Mouse (Mus musculus): ENCODE results near the gene Fastk.
"Not testable (repeated sequence)": the region's sequence is repeated elsewhere in the genome, so short reads cannot be mapped to it uniquely, and the experiment has no call there.

The Fastk gene

GRCm38 (mm10) chr5:24420381-24420780 is 24.7 kb downstream of the Fastk start:
- no peak for DNase-seq

DNA sequence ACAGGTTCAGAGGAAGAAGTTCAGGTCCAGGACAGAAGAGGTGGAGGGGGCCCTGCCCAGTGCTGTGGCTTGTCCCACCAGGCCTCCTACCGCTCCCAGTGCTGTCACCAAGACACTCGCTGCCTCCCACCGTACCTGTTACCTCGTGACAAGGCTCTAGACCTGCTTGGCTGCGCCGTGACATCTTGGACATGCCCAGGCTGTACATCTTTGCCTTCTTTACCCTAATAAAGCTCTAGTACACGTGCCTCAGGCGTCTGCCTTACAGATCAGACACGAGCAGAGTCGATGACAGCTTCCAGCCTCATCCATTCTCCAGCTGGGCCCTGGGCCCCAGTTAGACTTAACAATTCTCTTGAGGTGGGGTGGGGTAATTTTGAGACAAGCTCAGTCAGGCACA is 27.5 kb downstream of the Fastk start:
- DNase-seq: no peak

GRCm38 (mm10) chr5:24416222-24416736 is 28.8 kb downstream of the Fastk start:
- DNase-seq: peak; percentile 78 to 83

- DNase-seq: no peak
Observed at GRCm38 (mm10) chr5:24413938-24414337, 31.1 kb downstream of the Fastk start.

- DNase-seq: no peak
Observed at GRCm38 (mm10) chr5:24413042-24413693, 31.9 kb downstream of the Fastk start, which contains the start of gene Asic3. Gene Asic3 (plus strand): TSS chr5:24413392.

- DNase-seq: no peak
Observed at GRCm38 (mm10) chr5:24412063-24412462, 33.0 kb downstream of the Fastk start.

GRCm38 (mm10) chr5:24409466-24409865 is 35.6 kb downstream of the Fastk start:
- no peak for DNase-seq

GRCm38 (mm10) chr5:24408651-24409050 is 36.4 kb downstream of the Fastk start:
- DNase-seq: no peak

DNA sequence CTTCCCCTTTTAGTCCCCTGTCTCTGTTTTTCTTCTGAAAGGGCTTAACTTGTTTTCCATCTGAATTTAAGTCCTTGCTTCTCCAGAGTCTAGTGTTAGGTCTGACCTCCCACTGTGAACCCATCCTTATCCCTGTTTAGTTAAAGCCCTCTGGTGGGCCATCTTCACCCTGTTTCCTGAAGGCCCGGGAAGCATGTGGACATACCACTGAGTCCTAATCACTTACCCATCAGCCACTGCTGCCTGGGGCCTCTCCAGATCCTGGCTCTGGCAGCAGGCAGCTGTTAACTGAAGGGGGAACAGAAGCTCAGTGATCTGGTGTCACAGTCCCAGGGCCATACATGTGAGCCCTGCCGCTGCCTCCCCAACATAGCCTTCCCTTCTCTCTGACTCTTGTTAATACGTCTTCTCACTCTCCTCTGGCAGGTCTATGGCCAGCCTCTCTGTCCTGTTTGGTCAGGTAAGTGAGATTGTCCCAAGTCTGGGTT is 39.7 kb downstream of the Fastk start:
- no peak for DNase-seq

- no peak for DNase-seq
Observed at GRCm38 (mm10) chr5:24404594-24405360, 40.3 kb downstream of the Fastk start.

- DNase-seq: peak; percentile 37 to 59
Observed at GRCm38 (mm10) chr5:24401969-24402368, 43.1 kb downstream of the Fastk start.

DNA sequence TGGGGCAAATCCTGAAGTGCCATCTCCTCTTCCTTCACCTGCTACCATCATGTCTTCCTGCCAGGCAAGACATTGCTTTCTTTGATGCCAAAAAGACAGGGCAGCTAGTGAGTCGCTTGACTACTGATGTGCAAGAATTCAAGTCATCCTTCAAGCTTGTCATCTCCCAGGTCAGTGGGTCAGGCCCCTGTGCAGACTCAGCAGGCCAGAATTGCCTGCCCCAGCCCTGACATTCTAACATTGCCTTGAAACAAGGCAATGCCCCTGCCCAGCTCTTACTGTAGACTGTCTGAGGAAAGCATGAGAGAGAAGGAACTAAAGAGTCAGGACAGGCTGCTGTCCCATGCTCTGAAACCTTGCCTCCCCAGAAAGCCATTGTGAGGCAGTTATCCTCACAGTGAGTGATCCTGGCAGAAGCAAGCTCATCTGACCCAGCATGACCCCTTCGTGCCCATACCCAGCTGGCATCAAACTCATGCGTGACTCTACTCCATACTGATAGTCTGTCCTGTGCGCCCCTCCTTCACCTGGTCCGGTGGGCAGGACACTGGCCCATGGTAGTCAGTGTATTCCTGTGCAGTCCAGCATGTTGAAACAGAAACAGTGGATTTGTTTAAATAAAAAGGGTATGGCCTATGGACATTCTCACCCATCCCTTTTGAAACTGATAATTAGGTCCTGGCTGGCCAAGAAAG is 44.0 kb downstream of the Fastk start:
- no peak for DNase-seq

- DNase-seq: peak; percentile 47 to 61
Observed at GRCm38 (mm10) chr5:24400362-24400761, 44.7 kb downstream of the Fastk start.

DNA sequence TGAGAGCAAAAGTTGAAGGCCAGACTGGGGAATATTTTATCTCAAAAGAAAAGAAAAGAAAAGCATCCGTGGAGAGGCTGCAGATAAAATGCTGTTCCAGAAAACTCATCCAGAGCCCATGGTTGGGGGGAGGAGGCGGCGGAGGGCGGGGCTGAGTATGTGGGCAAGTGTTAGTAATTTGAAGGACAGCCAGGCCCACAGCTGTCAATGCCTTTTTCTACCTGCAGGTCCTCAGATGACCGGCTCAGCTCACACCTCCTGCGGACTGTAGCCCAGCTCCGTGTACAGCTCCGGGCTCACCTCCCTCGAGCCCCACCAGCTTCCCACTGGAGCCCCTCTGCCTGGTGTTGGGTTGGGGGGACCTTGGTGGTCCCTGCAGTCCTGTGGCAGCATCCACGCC is 45.4 kb downstream of the Fastk start:
- no peak for DNase-seq

GRCm38 (mm10) chr5:24396254-24396653 is 48.8 kb downstream of the Fastk start:
- DNase-seq: not testable (repeated sequence)

DNA sequence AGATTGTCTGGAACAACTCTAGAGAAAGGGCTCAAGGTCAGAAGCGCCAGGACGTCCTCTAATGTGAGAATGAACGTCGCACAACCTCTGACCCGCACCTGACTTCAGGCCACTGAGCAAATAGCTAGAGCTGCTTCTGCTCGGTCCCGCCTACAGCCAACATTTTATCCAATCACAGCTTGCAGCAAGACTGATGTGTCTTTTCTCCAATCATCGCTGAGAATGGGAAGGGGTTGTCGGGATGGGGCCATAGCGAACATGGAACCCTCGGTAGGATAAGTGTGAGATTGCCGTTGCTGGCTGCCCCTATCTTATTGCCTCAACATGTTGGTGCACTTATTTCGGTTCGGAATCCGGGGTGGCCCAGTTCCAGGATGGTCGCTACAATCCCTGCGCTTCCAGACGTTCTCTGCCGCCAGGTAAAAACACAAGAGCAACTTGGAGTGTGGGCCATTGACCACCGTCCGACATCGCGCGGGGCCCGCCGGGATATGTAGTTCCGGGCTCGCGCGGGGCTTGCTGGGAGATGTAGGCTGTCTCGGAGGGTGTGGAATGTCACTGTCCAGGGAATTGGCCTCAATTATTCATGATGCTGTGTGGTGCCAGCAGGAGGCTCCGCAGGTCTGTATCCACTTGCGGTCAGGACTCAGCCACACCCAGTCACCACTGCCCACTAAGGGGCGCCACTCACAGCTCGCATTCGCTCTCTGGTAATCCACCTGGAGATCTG is 50.8 kb downstream of the Fastk start:
- DNase-seq: peak; percentile 96 to 99

DNA sequence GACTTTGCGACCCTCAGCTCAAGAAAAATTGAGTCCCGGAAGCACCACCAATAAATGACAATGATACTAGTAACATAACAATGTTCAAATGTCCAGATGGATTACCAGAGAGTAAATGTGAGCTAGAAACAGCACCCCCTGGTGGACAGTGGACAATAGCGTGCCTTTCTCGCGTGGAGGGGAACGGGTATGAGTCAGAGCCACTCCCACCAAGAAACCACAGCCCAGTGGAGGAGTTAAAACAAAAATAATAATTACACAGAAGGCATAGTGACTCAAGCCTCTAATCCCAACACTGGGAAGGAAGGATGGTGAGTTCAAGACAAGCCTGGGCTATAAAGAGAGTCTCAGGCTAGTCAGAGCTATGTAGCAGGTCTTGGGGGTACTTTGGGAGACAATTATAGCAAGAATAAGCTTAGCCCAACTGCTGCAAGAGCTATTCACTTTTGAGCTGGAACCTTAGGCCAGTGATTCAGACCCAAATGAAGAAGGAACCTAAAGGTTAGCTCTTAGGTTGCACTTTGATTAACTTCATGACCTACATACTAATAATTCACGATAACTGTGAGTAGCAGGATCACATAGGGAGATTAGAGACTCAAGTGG is 51.6 kb downstream of the Fastk start, which contains the start of gene Abcb8:
Gene Abcb8, plus strand, starts transcription at position 272 of the 606 bp plus-strand sequence.
- peak; percentile 78 to 88 for DNase-seq

DNA sequence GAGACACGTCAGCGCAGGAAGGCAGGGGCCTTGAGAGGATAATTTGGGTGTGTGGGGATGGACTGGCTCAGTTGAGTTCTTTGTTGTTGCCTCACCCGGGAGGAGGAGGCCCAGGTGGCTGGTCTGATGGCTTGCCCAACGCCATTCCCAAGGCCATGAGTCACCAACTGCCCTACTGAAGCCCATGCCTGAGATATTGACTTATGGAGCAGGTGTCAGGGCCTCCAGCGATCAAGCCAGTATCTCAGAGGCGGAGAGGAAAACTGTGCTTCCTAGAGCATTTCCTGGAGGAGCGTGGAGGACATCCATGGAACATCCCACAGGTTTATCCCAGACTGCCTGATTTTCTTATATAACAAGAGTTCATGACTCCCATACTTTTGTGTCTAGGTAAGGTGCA is 52.4 kb downstream of the Fastk start:
- no peak for DNase-seq

DNA sequence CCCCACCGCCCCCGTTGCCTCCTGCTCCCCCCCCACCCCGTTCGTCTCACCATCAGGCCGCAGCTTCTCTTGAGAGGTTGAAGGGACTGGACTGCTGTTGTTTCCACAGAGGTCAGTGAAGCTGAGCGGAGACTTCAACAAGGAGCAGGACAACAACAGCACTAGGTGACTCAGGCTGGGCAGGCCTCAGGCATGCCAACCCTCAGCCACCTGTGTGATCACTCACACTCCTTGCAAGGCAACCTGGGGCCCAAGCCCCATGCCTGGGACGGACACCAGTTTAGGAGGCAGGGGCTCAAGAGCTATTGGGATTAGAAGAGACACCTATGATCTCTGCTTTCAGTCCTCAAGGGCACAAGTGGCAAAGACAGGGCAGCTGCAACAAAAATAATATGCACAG is 53.2 kb downstream of the Fastk start, which contains the start of gene Atg9b:
Gene Atg9b, minus strand, starts transcription at position 280 of the 400 bp plus-strand sequence.
- DNase-seq: no peak

- DNase-seq: no peak
Observed at GRCm38 (mm10) chr5:24389658-24390020, 55.4 kb downstream of the Fastk start.

GRCm38 (mm10) chr5:24389011-24389657 is 56.0 kb downstream of the Fastk start:
- DNase-seq: no peak
